Mouse (Mus musculus): Measurements from ENCODE around the gene Agbl4. TPM values are rescaled to one million over a fixed set of nuclear protein-coding genes. Genes with fewer than 3 reads are reported as not detected.
A peak's percentile ranks its signal among the peaks of the same experiment; 100 is the strongest.

The Agbl4 gene
- polyA plus RNA-seq, 1 experiment from 2014 or later, result 1.7 TPM

- peaks cover 15% of the 10 kb centered on the region for H3K4me1 ChIP-seq (replicated peaks)
- H3K36me3 ChIP-seq, result no peaks in the 10 kb centered on the region
- no peaks in the 10 kb centered on the region for H3K27me3 ChIP-seq
- no peak for ATAC-seq (ENCODE audit: low read depth)
- H3K4me2 ChIP-seq, result no peak overlapping the region
- WGBS, result 79% methylated on average over 2 of the region's 2 CpGs
- H3K27ac ChIP-seq (replicated peaks), result no peak overlapping the region
- no peaks in the 10 kb centered on the region for H3K9me3 ChIP-seq
- no peak overlapping the region for H3K9ac ChIP-seq
- H3K4me3 ChIP-seq, result no peak overlapping the region
Observed at GRCm38 (mm10) chr4:111467293-111467773, 1069.9 kb downstream of the Agbl4 start.

GRCm38 (mm10) chr4:111467796-111468195, 1070.3 kb downstream of the Agbl4 start:
- H3K4me3 ChIP-seq, result no peak overlapping the region
- 79% methylated on average over 4 of the region's 4 CpGs for WGBS
- no peak overlapping the region for H3K27ac ChIP-seq (replicated peaks)
- H3K4me1 ChIP-seq (replicated peaks), result peaks cover 19% of the 10 kb centered on the region
- H3K36me3 ChIP-seq, result no peaks in the 10 kb centered on the region
- H3K9ac ChIP-seq, result no peak overlapping the region
- H3K9me3 ChIP-seq, result no peaks in the 10 kb centered on the region
- no peak overlapping the region for H3K4me2 ChIP-seq
- ATAC-seq (ENCODE audit: low read depth), result no peak
- no peaks in the 10 kb centered on the region for H3K27me3 ChIP-seq

GRCm38 (mm10) chr4:111469847-111470246, 1072.4 kb downstream of the Agbl4 start:
- H3K36me3 ChIP-seq, result no peaks in the 10 kb centered on the region
- no peak for ATAC-seq (ENCODE audit: low read depth)
- no peak overlapping the region for H3K4me3 ChIP-seq
- 80% methylated on average over 2 of the region's 2 CpGs for WGBS
- H3K4me2 ChIP-seq, result no peak overlapping the region
- no peaks in the 10 kb centered on the region for H3K27me3 ChIP-seq
- H3K9me3 ChIP-seq, result no peaks in the 10 kb centered on the region
- H3K4me1 ChIP-seq (replicated peaks), result peaks cover 26% of the 10 kb centered on the region
- H3K9ac ChIP-seq, result no peak overlapping the region
- H3K27ac ChIP-seq (replicated peaks), result no peak overlapping the region

- H3K4me2 ChIP-seq, result no peak overlapping the region
- H3K36me3 ChIP-seq, result no peaks in the 10 kb centered on the region
- 51% methylated on average over 3 of the region's 3 CpGs for WGBS
- ATAC-seq (ENCODE audit: low read depth), result no peak
- H3K4me3 ChIP-seq, result no peak overlapping the region
- peak overlapping the region; percentile 56; the same call in 1 of the 2 replicates for H3K27ac ChIP-seq (replicated peaks)
- H3K4me1 ChIP-seq (replicated peaks), result peaks cover 31% of the 10 kb centered on the region
- no peaks in the 10 kb centered on the region for H3K27me3 ChIP-seq
- no peaks in the 10 kb centered on the region for H3K9me3 ChIP-seq
- no peak overlapping the region for H3K9ac ChIP-seq
Observed at GRCm38 (mm10) chr4:111471726-111472125, 1074.3 kb downstream of the Agbl4 start.

GRCm38 (mm10) chr4:111472511-111472910, 1075.0 kb downstream of the Agbl4 start:
- Histone ChIP-seq H3K4me1 (replicated peaks) (peaks cover 30% of the 10 kb centered on the region), H3K9ac (no peak overlapping the region), H3K4me3 (no peak overlapping the region), H3K36me3 (no peaks in the 10 kb centered on the region), H3K27me3 (no peaks in the 10 kb centered on the region), H3K9me3 (no peaks in the 10 kb centered on the region), H3K4me2 (no peak overlapping the region), H3K27ac (replicated peaks) (peak overlapping the region; percentile 56)
- WGBS, result 53% methylated on average over 3 of the region's 3 CpGs
- ATAC-seq (ENCODE audit: low read depth), result no peak

GRCm38 (mm10) chr4:111473014-111473413, 1075.6 kb downstream of the Agbl4 start:
- Histone ChIP-seq H3K27me3 (no peaks in the 10 kb centered on the region), H3K4me2 (no peak overlapping the region), H3K9me3 (no peaks in the 10 kb centered on the region), H3K4me1 (replicated peaks) (peaks cover 26% of the 10 kb centered on the region), H3K36me3 (no peaks in the 10 kb centered on the region), H3K9ac (no peak overlapping the region), H3K4me3 (no peak overlapping the region), H3K27ac (replicated peaks) (no peak overlapping the region)
- 65% methylated on average over 1 of the region's 1 CpGs for WGBS
- no peak for ATAC-seq (ENCODE audit: low read depth)

- Histone ChIP-seq H3K9ac (no peak overlapping the region), H3K36me3 (no peaks in the 10 kb centered on the region), H3K27ac (replicated peaks) (no peak overlapping the region), H3K27me3 (no peaks in the 10 kb centered on the region), H3K4me1 (replicated peaks) (peaks cover 26% of the 10 kb centered on the region), H3K4me2 (no peak overlapping the region), H3K4me3 (no peak overlapping the region), H3K9me3 (no peaks in the 10 kb centered on the region)
- peak; percentile 49 for ATAC-seq (ENCODE audit: low read depth)
- 42% methylated on average over 10 of the region's 10 CpGs for WGBS
Observed at GRCm38 (mm10) chr4:111475374-111475971, 1078.0 kb downstream of the Agbl4 start.

- Histone ChIP-seq H3K36me3 (no peaks in the 10 kb centered on the region), H3K4me3 (no peak overlapping the region), H3K4me1 (replicated peaks) (peaks cover 15% of the 10 kb centered on the region), H3K9me3 (no peaks in the 10 kb centered on the region), H3K9ac (no peak overlapping the region), H3K27ac (replicated peaks) (no peak overlapping the region), H3K27me3 (no peaks in the 10 kb centered on the region), H3K4me2 (no peak overlapping the region)
- no peak for ATAC-seq (ENCODE audit: low read depth)
- whole genome bisulfite sequencing, result 46% methylated on average over 4 of the region's 4 CpGs
Observed at GRCm38 (mm10) chr4:111477507-111477906, 1080.0 kb downstream of the Agbl4 start.

GRCm38 (mm10) chr4:111483499-111483898, 1086.0 kb downstream of the Agbl4 start:
- 88% methylated on average over 5 of the region's 5 CpGs for WGBS
- no peak for ATAC-seq (ENCODE audit: low read depth)
- Histone ChIP-seq H3K36me3 (no peaks in the 10 kb centered on the region), H3K4me2 (no peak overlapping the region), H3K9ac (no peak overlapping the region), H3K27ac (replicated peaks) (no peak overlapping the region), H3K9me3 (no peaks in the 10 kb centered on the region), H3K27me3 (no peaks in the 10 kb centered on the region), H3K4me1 (replicated peaks) (peaks cover 4% of the 10 kb centered on the region; the same call in 1 of the 2 replicates), H3K4me3 (no peak overlapping the region)

- ATAC-seq (ENCODE audit: low read depth), result no peak
- no peak overlapping the region for H3K27ac ChIP-seq (replicated peaks)
- H3K4me1 ChIP-seq (replicated peaks), result peaks cover 4% of the 10 kb centered on the region; the same call in 1 of the 2 replicates
- H3K9ac ChIP-seq, result no peak overlapping the region
- H3K27me3 ChIP-seq, result no peaks in the 10 kb centered on the region
- no peaks in the 10 kb centered on the region for H3K36me3 ChIP-seq
- H3K9me3 ChIP-seq, result no peaks in the 10 kb centered on the region
- WGBS, result 70% methylated on average over 5 of the region's 5 CpGs
- no peak overlapping the region for H3K4me3 ChIP-seq
- H3K4me2 ChIP-seq, result no peak overlapping the region
Observed at GRCm38 (mm10) chr4:111485189-111485588, 1087.7 kb downstream of the Agbl4 start.

- Histone ChIP-seq H3K9ac (no peak overlapping the region), H3K27ac (replicated peaks) (no peak overlapping the region), H3K4me3 (no peak overlapping the region), H3K27me3 (no peaks in the 10 kb centered on the region), H3K4me1 (replicated peaks) (peaks cover 4% of the 10 kb centered on the region; the same call in 1 of the 2 replicates), H3K9me3 (no peaks in the 10 kb centered on the region), H3K4me2 (no peak overlapping the region), H3K36me3 (no peaks in the 10 kb centered on the region)
- 0 out of 2 replicates have a peak, but pooled peaks have one; percentile 52 for ATAC-seq (ENCODE audit: low read depth)
- WGBS, result 76% methylated on average over 5 of the region's 5 CpGs
Observed at GRCm38 (mm10) chr4:111486187-111486586, 1088.7 kb downstream of the Agbl4 start.

- ATAC-seq (ENCODE audit: low read depth), result 0 out of 2 replicates have a peak, but pooled peaks have one; percentile 32
Observed at GRCm38 (mm10) chr4:111487233-111487843, 1089.9 kb downstream of the Agbl4 start.

More at GRCm38 (mm10) chr4:111487233-111487843, 1089.9 kb downstream of the Agbl4 start:
- no peak overlapping the region for H3K9ac ChIP-seq
- H3K27me3 ChIP-seq, result no peaks in the 10 kb centered on the region
- no peaks in the 10 kb centered on the region for H3K36me3 ChIP-seq
- H3K27ac ChIP-seq (replicated peaks), result no peak overlapping the region
- no peak overlapping the region for H3K4me3 ChIP-seq
- 81% methylated on average over 4 of the region's 4 CpGs for WGBS
- H3K4me1 ChIP-seq (replicated peaks), result peaks cover 4% of the 10 kb centered on the region; the same call in 1 of the 2 replicates
- no peak overlapping the region for H3K4me2 ChIP-seq
- H3K9me3 ChIP-seq, result no peaks in the 10 kb centered on the region

Measured in neural tube, embryonic 13.5 days (tissue).